16 mouse cellular contexts compared by ENCODE assay signal in genomic region chr17:86780708-86781318, GRCm38 (mm10). TPM values are rescaled to one million over a fixed set of nuclear protein-coding genes. Genes with fewer than 3 reads are reported as not detected.
DNase-seq lines count a peak whose midpoint lies in the region; ATAC-seq and TF ChIP-seq lines count a peak whose summit lies in the region.
"Had no signal": no experiment of that assay in that cellular context is flagged by ENCODE, and none has a peak within 500 bp of the region (broad histone marks: within the 10 kb centered on the region; RNA-seq: fewer than 3 reads in every experiment).

No protein-coding gene starts in this region.

- no peaks in the 10 kb centered on the region for H3K36me3 ChIP-seq in hindbrain, postnatal 0 days (ENCODE audit: insufficient read depth, low read length)
- H3K36me3 ChIP-seq in hindbrain, embryonic 11.5 days (ENCODE audit: control insufficient read depth, insufficient read depth, low read length) = no peaks in the 10 kb centered on the region
- H3K36me3 ChIP-seq: hindbrain, embryonic 10.5 days; stomach, embryonic 15.5 days had no signal

- WGBS in hindbrain, postnatal 0 days = 44% methylated on average over 6 of the region's 6 CpGs
- WGBS in hindbrain, embryonic 11.5 days = 84% methylated on average over 6 of the region's 6 CpGs

- DNase-seq in gastrocnemius, adult 2 months = no peak
- DNase-seq in gastrocnemius, postnatal 14 days = no peak
- DNase-seq in hindbrain, postnatal 0 days (ENCODE audit: low spot score) = no peak
- DNase-seq in hindbrain, embryonic 11.5 days (ENCODE audit: low spot score) = no peak
- peak; percentile 39 for DNase-seq in 3134 (ENCODE audit: extremely low read depth, insufficient read length, low spot score)
- DNase-seq in adrenal gland, postnatal 14 days = peak; percentile 55
- no peak for DNase-seq in lung, adult 18-20 months
- DNase-seq: cerebellum, postnatal 25 days; kidney, adult 9 months; kidney, postnatal 36 days; liver; midbrain, embryonic 14.5 days; right cerebral cortex, postnatal 14 days had no signal

- H3K4me3 ChIP-seq in gastrocnemius, adult 2 months = no peak overlapping the region; the same call in 1 of the 2 replicates
- H3K4me3 ChIP-seq in hindbrain, postnatal 0 days (ENCODE audit: low read length) = no peak overlapping the region
- no peak overlapping the region for H3K4me3 ChIP-seq in hindbrain, embryonic 11.5 days (ENCODE audit: low read depth, low read length)
- H3K4me3 ChIP-seq: forebrain, embryonic 13.5 days; hindbrain, embryonic 10.5 days; stomach, embryonic 15.5 days had no signal

- TF ChIP-seq CTCF in gastrocnemius, adult 2 months (IDR thresholded peaks at IDR 0.05) = no peak
- no peak for TF ChIP-seq CTCF in hindbrain, postnatal 0 days (IDR thresholded peaks at IDR 0.05; ENCODE audit: low read depth)

- intact Hi-C loops in gastrocnemius, adult 2 months (cut with DNase I) = no loop called here
- intact Hi-C loops in gastrocnemius, postnatal 14 days (cut with DNase I; ENCODE audit: low total_unique reads) = no loop called here

- no peak for ATAC-seq in hindbrain, postnatal 0 days
- ATAC-seq in hindbrain, embryonic 11.5 days (ENCODE audit: low FRiP score) = no peak
- ATAC-seq: forebrain, embryonic 13.5 days had no signal

- H3K9ac ChIP-seq in hindbrain, postnatal 0 days (replicated peaks; ENCODE audit: low read length) = no peak overlapping the region
- H3K9ac ChIP-seq in hindbrain, embryonic 11.5 days (ENCODE audit: low read depth, low read length) = no peak overlapping the region
- H3K9ac ChIP-seq: forebrain, embryonic 13.5 days; stomach, embryonic 15.5 days had no signal

- H3K27me3 ChIP-seq in hindbrain, postnatal 0 days (ENCODE audit: insufficient read depth, low read length) = no peaks in the 10 kb centered on the region
- no peaks in the 10 kb centered on the region for H3K27me3 ChIP-seq in hindbrain, embryonic 11.5 days (ENCODE audit: control insufficient read depth, insufficient read depth, low read length)
- H3K27me3 ChIP-seq: forebrain, embryonic 13.5 days; stomach, embryonic 15.5 days had no signal

- no peaks in the 10 kb centered on the region for H3K9me3 ChIP-seq in hindbrain, postnatal 0 days (ENCODE audit: low read length)
- H3K9me3 ChIP-seq in hindbrain, embryonic 11.5 days (ENCODE audit: control insufficient read depth, low read length) = no peaks in the 10 kb centered on the region
- H3K9me3 ChIP-seq: forebrain, embryonic 13.5 days; hindbrain, embryonic 10.5 days; stomach, embryonic 15.5 days had no signal

- H3K4me2 ChIP-seq in hindbrain, postnatal 0 days (ENCODE audit: low read depth, low read length) = no peak overlapping the region
- H3K4me2 ChIP-seq in hindbrain, embryonic 11.5 days (replicated peaks; ENCODE audit: low read depth, low read length) = no peak overlapping the region
- H3K4me2 ChIP-seq: forebrain, embryonic 13.5 days; stomach, embryonic 15.5 days had no signal

- H3K27ac ChIP-seq in gastrocnemius, adult 2 months = peak overlapping the region; percentile 85
- 0 out of 2 replicates have a peak overlapping the region, but pooled peaks have one; percentile 4 for H3K27ac ChIP-seq in hindbrain, postnatal 0 days
- H3K27ac ChIP-seq in hindbrain, embryonic 11.5 days (ENCODE audit: low read depth, low read length) = no peak overlapping the region
- H3K27ac ChIP-seq: forebrain, embryonic 13.5 days; hindbrain, embryonic 10.5 days; stomach, embryonic 15.5 days had no signal

- peaks cover 3% of the 10 kb centered on the region; the same call in 1 of the 2 replicates for H3K4me1 ChIP-seq in hindbrain, postnatal 0 days (ENCODE audit: insufficient read depth, low read length)
- no peaks in the 10 kb centered on the region for H3K4me1 ChIP-seq in hindbrain, embryonic 11.5 days (replicated peaks; ENCODE audit: control insufficient read depth, insufficient read depth, low read length)
- H3K4me1 ChIP-seq: stomach, embryonic 15.5 days had no signal

RNA-seq across cellular contexts. Expression of gene Epas1, which starts 27.3 kb away (rescaled TPM):
- total RNA-seq in gastrocnemius, adult 2 months (2021) = 100 to 1,000 TPM in 1 of 2 experiments, 10 to 100 TPM in 1; 96.6 to 127 TPM
- 100 to 1,000 TPM in 1 of 2 experiments, 10 to 100 TPM in 1; 91.8 to 114 TPM for total RNA-seq in gastrocnemius, postnatal 14 days (2021)
- total RNA-seq in hindbrain, postnatal 0 days (2014; rRNA removed) = 16.7 and 18.1 TPM in 2 replicates
- 5.3 and 5.6 TPM in 2 replicates for polyA plus RNA-seq in hindbrain, postnatal 0 days (2015; fragmentation: Nextera tagmentation; extraction: Ambion mirVana)
- 6.4 and 8.4 TPM in 2 replicates for polyA plus RNA-seq in hindbrain, embryonic 11.5 days (2014; fragmentation: Nextera tagmentation; extraction: Ambion mirVana)
- 226 TPM in 2 replicates for total RNA-seq in adrenal gland, postnatal 14 days (2021)

Comparison
In these comparisons a context has a peak if more than half of its experiments do, and no peak if none do; other contexts are left out.
1. DNase-seq: peak in 3134 (single experiment) and adrenal gland, postnatal 14 days (single experiment); none in gastrocnemius, adult 2 months (single experiment), gastrocnemius, postnatal 14 days (single experiment), hindbrain, postnatal 0 days (single experiment), hindbrain, embryonic 11.5 days (single experiment) and lung, adult 18-20 months (0 of 2).